Mouse (Mus musculus) forebrain, embryonic 10.5 days (tissue): ENCODE results near the gene Slc29a2. TPM values are rescaled to one million over a fixed set of nuclear protein-coding genes. Genes with fewer than 3 reads are reported as not detected.

Experiments used
- DNase-seq: peaks from one replicate; pipeline ENCODE4 v3.0.0-alpha.2; 2017; ENCODE audit warnings: low spot score; ENCODE audit errors: extremely low spot score
- H3K27ac ChIP-seq: fragments of 300-500 bp; sonication (generic); 2 replicates; pipeline ENCODE4 v1.5.1; 2016; ENCODE audit warnings: mild to moderate bottlenecking
- H3K27me3 ChIP-seq: fragments of 300-500 bp; sonication (generic); 2 replicates; pipeline ENCODE4 v1.6.1; 2016; ENCODE audit warnings: mild to moderate bottlenecking; ENCODE audit not compliant: poor library complexity, severe bottlenecking
- H3K36me3 ChIP-seq: fragments of 300-500 bp; sonication (generic); replicated peaks from 2 replicates; pipeline ENCODE4 v1.6.1; 2016; ENCODE audit warnings: mild to moderate bottlenecking, moderate library complexity
- H3K4me1 ChIP-seq: fragments of 300-500 bp; sonication (generic); 2 replicates; pipeline ENCODE4 v1.6.1; 2016
- H3K4me3 ChIP-seq: fragments of 300-500 bp; sonication (generic); 2 replicates; pipeline ENCODE4 v1.5.1; 2016; ENCODE audit warnings: mild to moderate bottlenecking, moderate library complexity
- H3K9me3 ChIP-seq: fragments of 300-500 bp; sonication (generic); 2 replicates; pipeline ENCODE4 v1.6.1; 2016; ENCODE audit warnings: mild to moderate bottlenecking, moderate library complexity
- WGBS: fragments of 180-500 bp; shearing (Covaris S2); methylation state at CpG from one replicate; pipeline ENCODE4 v1.1.7; 2016; 5-methylcytosine and 5-hydroxymethylcytosine counted together
- polyA plus RNA-seq: library from polyadenylated mRNA; unstranded; fragments of >200 nt; fragmentation: Nextera tagmentation; extraction: Ambion mirVana; gene quantifications from 2 replicates; pipeline ENCODE4 v1.2.1, GENCODE M21; 2016

Slc29a2 gene
- polyA plus RNA-seq, 1 experiment from 2014 or later, result 9.3 TPM

DNA sequence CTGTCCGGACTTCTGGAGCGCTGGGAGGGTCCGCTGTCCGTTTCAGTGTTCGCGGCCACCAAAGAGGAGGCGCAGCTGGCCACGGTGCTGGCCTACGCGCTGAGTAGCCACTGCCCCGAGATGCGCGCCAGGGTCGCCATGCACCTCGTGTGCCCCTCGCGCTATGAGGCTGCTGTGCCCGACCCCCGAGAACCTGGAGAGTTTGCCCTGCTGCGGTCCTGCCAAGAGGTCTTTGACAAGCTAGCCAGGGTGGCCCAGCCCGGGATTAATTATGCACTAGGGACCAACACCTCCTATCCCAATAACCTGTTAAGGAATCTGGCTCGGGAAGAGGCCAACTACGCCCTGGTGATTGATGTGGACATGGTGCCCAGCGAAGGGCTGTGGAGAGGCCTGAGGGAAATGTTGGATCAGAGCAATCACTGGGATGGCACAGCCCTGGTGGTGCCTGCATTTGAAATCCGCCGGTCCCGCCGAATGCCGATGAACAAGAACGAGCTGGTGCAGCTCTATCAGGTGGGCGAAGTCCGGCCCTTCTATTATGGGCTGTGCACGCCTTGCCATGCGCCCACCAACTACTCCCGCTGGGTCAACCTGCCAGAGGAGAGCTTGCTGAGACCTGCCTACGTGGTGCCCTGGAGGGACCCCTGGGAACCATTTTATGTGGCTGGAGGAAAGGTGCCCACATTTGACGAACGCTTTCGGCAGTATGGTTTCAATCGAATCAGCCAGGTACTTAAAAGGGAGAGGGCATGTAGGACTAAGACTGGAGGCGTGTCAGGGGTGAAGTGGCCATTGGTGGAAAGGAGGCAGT, 15.8 kb downstream of the Slc29a2 start:
- peaks cover 11% of the 10 kb centered on the region for H3K27me3 ChIP-seq
- H3K36me3 ChIP-seq, result peaks cover 20% of the 10 kb centered on the region
- WGBS, result 13% methylated on average over 41 of the region's 41 CpGs
- no peak for DNase-seq
- peak overlapping the region; percentile 94 for H3K27ac ChIP-seq
- H3K4me1 ChIP-seq, result peaks cover 57% of the 10 kb centered on the region
- H3K4me3 ChIP-seq, result peak overlapping the region; percentile 92
- H3K9me3 ChIP-seq, result no peaks in the 10 kb centered on the region

DNA sequence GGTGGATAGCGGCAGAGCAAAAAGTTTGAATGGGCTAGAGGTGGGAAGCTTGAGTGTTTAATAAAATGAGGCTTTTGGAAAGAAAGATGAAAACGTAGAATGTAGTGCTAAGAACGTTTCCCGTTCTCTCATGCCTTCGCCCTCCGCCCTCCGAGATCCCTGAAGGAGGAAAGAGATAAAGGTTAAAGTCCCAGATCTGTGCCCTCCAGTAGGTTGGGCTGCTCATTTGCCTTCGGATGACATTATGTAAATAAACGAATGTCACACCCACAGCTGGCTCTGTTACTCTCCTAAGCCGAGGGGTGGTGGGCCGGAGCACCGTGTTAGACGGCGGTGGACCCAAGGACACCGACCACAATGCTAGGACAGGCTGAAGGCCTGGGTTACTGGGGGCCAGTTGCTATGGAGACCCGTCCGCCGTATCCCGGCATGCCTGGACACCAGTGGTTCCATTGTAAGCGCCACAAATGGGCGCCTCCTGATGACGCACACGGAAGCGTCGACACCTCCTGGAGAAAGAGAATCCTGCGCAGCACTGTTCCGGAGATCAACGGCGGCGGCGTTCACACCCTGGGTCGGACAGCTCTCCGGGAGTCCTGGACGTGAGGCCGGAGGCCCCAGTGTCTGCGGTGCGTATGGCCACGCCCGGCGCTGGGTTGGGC, 17.3 kb downstream of the Slc29a2 start, which contains the start of gene Brms1:
Gene Brms1 (plus strand): TSS at position 493 of the 662 bp plus-strand sequence.
- WGBS, result 10% methylated on average over 40 of the region's 40 CpGs
- H3K4me1 ChIP-seq, result peaks cover 56% of the 10 kb centered on the region
- peak within 1 kb of the TSS; percentile 84 for H3K27ac ChIP-seq
- peaks cover 32% of the 10 kb centered on the region for H3K36me3 ChIP-seq
- no peaks in the 10 kb centered on the region for H3K9me3 ChIP-seq
- peaks cover 11% of the 10 kb centered on the region for H3K27me3 ChIP-seq
- DNase-seq, result peak; percentile 94
- peak within 1 kb of the TSS; percentile 92 for H3K4me3 ChIP-seq

DNA sequence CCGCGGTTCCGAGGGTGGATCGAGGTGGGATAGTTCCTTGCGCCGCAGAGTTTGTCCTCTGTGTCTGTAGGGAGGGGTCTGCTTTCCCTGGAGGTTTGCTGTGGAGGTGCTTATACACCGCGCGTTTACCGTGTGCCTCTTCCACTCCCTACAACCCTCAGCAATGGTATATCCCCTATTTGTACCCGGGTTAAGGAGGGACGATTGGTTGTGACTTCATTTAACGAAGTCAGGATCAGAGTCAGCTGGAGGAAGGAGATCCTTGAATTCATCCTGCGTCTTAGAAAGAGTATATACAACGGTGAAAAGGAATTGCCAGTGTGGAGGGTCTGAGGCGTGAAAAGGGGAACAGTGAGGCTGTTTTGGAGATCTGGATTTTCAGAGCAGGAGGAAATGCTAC, 17.9 kb downstream of the Slc29a2 start:
- Histone ChIP-seq H3K9me3 (no peaks in the 10 kb centered on the region), H3K27ac (peak overlapping the region; percentile 84), H3K4me3 (peak overlapping the region; percentile 92), H3K27me3 (peaks cover 11% of the 10 kb centered on the region), H3K4me1 (peaks cover 53% of the 10 kb centered on the region), H3K36me3 (peaks cover 38% of the 10 kb centered on the region)
- 3% methylated on average over 16 of the region's 16 CpGs for WGBS
- no peak for DNase-seq

DNA sequence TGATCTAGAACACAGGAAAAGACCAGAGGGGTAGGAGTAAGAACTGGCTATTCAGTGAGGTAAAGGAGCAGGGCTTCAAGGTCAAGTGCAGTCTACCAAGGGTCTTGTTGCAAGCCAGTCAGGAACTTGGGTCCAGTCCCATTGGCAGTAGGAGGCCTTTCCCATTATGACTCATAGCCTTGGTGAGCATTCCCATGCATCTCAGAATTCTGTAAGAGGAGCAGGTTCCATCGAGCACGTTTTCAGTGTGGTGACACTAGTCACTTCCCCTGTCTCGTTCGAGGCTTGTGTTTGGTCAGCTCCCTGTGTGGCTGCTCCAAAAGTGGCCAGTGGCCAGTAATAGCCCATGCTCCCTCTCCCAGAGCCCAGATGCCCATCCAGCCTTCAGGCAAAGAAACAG, 21.9 kb downstream of the Slc29a2 start:
- H3K4me1 ChIP-seq, result peaks cover 39% of the 10 kb centered on the region
- H3K9me3 ChIP-seq, result no peaks in the 10 kb centered on the region
- DNase-seq, result no peak
- no peak overlapping the region for H3K27ac ChIP-seq
- peaks cover 7% of the 10 kb centered on the region for H3K27me3 ChIP-seq
- 79% methylated on average over 4 of the region's 4 CpGs for WGBS
- peaks cover 71% of the 10 kb centered on the region for H3K36me3 ChIP-seq
- H3K4me3 ChIP-seq, result no peak overlapping the region

DNA sequence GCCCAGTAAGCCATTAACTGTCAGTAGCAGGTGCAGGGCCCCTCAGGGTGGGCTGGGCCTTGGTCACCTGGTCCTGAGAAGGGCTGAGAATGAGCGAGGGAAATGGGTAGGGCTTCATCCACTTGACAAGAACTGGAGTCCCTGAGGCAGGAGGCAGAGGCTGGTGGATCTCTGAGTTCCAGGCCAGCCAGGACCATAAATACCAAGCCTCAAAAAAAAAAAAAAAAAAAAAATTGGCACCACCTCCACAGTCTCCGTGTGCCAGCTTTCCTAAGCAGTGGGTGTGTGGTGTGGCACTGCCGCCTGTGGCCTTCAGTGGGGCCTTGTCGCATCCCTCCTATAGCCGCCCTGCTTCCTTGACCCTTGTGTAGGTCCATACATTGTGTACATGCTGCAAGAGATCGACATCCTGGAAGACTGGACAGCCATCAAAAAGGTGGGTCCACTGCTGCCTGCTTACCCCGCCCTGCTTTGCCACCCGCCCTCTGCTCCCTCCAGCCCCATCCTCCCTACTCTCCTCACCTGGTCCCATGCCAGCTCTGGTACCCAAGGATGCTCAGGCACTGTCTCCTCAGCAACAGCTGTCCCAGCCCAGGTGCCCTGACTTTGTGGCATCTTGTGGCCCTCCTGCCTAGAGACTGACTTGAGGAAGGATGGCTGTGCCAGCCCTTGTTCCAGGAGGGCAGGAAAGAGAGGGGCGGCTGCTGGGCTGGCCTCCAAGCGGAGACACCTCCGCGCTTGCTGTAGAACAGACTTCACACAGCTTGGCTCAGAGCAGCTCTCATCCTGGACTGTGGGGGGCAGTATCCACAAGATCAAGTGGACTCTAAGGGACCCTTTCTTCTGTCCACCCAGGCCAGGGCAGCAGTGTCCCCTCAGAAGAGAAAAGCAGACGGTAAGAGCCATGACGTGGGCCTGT, 24.7 kb downstream of the Slc29a2 start:
- Histone ChIP-seq H3K4me1 (peaks cover 39% of the 10 kb centered on the region), H3K27me3 (peaks cover 35% of the 10 kb centered on the region), H3K9me3 (no peaks in the 10 kb centered on the region), H3K4me3 (no peak overlapping the region), H3K27ac (no peak overlapping the region; the same call in 1 of the 2 replicates), H3K36me3 (peaks cover 63% of the 10 kb centered on the region)
- no peak for DNase-seq
- 86% methylated on average over 14 of the region's 14 CpGs for WGBS

DNA sequence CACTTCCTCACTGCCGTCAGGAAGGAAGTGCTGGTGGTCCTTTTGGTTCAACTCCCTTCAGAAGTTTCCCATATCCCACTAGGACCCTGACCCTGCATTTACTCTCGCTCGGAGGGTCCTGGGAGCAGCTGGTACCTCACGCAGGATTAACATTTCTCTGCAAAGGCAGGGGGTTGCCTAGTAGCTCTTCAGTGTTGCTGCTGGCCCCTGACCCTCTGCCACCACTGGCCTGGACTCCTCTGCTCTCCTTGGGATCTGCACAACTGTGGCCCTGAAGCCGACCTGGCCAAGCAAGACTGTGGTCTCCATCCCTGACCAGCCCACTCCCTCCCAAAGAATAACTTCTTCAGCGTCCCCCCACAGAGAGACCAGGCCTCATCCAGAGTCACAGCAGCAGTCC, 25.7 kb downstream of the Slc29a2 start:
- DNase-seq, result no peak
- 72% methylated on average over 6 of the region's 6 CpGs for WGBS
- peaks cover 53% of the 10 kb centered on the region for H3K36me3 ChIP-seq
- H3K27me3 ChIP-seq, result peaks cover 42% of the 10 kb centered on the region
- no peak overlapping the region for H3K27ac ChIP-seq
- H3K4me3 ChIP-seq, result no peak overlapping the region
- peaks cover 43% of the 10 kb centered on the region for H3K4me1 ChIP-seq
- no peaks in the 10 kb centered on the region for H3K9me3 ChIP-seq

DNA sequence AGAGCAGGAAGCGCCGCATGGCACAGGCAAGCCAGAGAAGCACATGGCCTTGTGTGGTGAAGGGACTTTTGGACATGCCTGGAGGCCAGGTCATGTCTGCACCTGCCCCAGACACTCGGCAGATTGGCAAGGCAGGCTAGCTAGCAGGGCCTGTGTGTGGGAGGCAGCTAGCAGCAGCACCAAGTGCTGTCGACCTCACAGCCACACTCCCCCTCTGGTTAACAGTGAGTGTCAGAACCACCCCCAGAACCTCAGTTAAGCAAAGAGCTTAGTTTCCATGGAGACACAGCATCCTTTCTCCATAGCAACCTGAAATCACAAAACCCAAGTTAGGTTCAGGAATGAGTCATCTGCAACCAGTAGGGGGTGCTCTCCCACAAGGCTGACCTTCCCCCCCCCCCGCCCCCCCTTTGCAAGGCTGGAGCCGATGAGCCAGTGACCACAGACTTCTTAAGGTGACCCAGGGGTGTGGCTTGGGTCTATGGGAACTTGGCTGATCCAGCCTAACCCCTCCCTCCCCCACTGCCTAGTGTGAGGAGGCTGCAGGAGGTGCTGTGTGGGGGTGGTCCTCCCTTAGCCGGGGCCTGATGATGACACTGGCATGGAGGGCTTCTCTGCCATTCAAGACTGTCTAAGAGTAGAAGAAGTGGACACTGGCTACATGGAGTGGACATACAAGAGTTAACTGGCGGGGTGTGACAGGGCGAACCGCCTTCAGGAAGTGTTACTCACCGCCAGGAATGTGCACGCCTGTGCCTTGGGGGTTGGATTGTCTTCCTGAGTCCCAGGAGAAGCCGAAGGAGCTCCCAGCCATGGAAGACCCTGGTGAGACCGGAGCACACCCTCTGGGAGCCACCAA, 26.6 kb downstream of the Slc29a2 start, which contains the start of gene Rin1:
Gene Rin1 (plus strand): TSS at position 435 of the 859 bp plus-strand sequence.
- peak; percentile 66 for DNase-seq
- peak within 1 kb of the TSS; percentile 37 for H3K4me3 ChIP-seq
- peaks cover 46% of the 10 kb centered on the region for H3K36me3 ChIP-seq
- WGBS, result 15% methylated on average over 14 of the region's 14 CpGs
- H3K27me3 ChIP-seq, result peaks cover 46% of the 10 kb centered on the region
- H3K9me3 ChIP-seq, result no peaks in the 10 kb centered on the region
- H3K27ac ChIP-seq, result peak within 1 kb of the TSS; percentile 69
- peaks cover 43% of the 10 kb centered on the region for H3K4me1 ChIP-seq

DNA sequence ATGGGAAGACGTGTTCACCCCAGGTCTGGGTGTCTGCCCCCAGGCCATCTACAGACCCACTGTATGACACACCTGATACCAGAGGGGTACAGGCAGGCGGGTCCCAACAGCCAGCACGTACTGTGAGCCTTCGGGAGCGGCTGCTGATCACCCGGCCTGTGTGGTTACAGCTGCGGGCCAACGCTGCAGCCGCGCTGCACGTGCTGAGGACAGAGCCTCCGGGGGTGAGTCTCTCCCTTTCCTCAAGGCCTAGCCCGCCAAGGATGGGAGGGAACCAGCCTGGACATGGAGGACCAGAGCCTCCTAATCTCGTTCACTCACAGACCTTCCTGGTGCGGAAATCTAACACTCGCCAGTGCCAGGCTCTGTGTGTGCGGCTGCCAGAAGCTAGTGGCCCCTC, 27.4 kb downstream of the Slc29a2 start:
- H3K4me1 ChIP-seq, result peaks cover 44% of the 10 kb centered on the region
- peak overlapping the region; percentile 69 for H3K27ac ChIP-seq
- WGBS, result 8% methylated on average over 17 of the region's 17 CpGs
- no peaks in the 10 kb centered on the region for H3K9me3 ChIP-seq
- peak overlapping the region; percentile 37 for H3K4me3 ChIP-seq
- no peak for DNase-seq
- peaks cover 39% of the 10 kb centered on the region for H3K36me3 ChIP-seq
- H3K27me3 ChIP-seq, result peaks cover 46% of the 10 kb centered on the region

DNA sequence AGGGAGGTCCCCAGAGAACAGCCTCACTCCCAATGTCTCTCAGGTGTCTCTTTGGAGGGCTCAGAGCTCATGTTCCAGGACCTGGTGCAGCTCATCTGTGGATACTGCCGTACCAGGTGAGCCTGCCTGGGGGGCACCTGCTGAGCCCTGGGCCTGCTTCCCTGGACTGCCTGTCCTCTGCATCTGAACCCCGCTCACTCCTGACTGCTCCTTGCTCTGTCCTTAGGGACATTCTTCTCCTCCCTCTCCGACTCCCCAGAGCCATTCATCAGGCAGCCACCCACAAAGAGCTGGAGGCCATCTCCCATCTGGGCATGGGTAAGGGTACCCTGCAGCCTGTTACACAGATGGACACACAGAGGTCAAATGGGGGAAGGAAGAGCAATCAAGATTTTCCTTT, 27.9 kb downstream of the Slc29a2 start:
- Histone ChIP-seq H3K27me3 (peaks cover 46% of the 10 kb centered on the region), H3K9me3 (no peaks in the 10 kb centered on the region), H3K4me1 (peaks cover 49% of the 10 kb centered on the region), H3K4me3 (peak overlapping the region; percentile 37), H3K36me3 (peaks cover 34% of the 10 kb centered on the region), H3K27ac (peak overlapping the region; percentile 69)
- no peak for DNase-seq
- 30% methylated on average over 3 of the region's 3 CpGs for WGBS

DNA sequence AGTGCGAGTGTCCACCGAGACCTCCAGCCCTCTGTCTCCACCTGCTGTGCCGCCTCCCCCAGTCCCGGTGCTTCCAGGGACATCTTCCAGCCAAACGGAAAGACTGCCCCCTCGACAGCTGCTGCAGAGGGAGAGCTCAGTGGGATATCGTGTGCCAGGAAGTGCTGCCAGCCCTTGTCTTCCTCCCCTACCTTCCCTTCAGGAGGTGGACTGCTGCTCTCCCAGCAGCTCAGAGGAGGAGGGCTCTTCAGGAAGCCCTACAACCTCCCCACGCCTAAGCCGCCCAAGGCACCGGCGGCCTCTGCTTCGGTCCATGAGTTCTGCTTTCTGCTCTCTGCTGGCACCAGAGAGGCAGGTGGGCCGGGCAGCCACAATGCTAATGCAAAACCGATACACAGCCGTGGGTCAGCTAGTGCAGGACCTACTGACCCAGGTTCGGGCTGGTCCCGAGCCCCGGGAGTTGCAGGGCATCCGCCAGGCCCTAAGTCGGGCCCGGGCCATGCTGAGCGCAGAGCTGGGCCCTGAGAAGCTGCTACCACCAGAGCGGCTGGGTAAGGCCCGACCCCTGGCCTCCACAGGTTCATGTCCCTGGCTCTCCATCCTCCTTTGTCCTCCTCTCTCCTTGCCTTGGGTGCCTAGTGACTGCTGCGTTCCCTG, 28.6 kb downstream of the Slc29a2 start:
- Histone ChIP-seq H3K4me1 (peaks cover 55% of the 10 kb centered on the region), H3K4me3 (peak overlapping the region; percentile 15; the same call in 1 of the 2 replicates), H3K27ac (peak overlapping the region; percentile 40; the same call in 1 of the 2 replicates), H3K9me3 (no peaks in the 10 kb centered on the region), H3K36me3 (peaks cover 26% of the 10 kb centered on the region), H3K27me3 (peaks cover 46% of the 10 kb centered on the region)
- DNase-seq, result no peak
- 32% methylated on average over 25 of the region's 25 CpGs for WGBS

DNA sequence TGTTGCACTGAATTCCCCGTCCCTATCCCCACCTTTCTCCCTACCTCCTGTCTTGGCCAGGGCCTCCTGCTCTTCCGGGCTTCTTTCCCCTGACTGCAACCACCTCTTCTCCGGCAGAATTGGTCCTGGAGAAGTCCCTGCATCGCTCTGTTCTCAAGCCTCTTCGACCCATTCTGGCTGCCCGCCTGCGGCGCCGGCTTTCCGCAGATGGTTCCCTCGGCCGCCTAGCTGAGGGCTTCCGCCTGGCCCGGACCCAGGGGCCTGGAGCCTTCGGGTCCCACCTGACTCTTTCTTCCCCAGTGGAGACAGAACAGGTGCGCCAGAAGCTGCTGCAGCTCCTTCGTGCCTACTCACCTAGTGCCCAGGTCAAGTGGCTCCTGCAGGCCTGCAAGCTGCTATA, 29.2 kb downstream of the Slc29a2 start:
- Histone ChIP-seq H3K27me3 (peaks cover 49% of the 10 kb centered on the region), H3K4me3 (no peak overlapping the region)

More for the DNA sequence above, 29.2 kb downstream of the Slc29a2 start:
- 0 out of 2 replicates have a peak overlapping the region, but pooled peaks have one; percentile 40 for H3K27ac ChIP-seq
- peaks cover 21% of the 10 kb centered on the region for H3K36me3 ChIP-seq
- H3K4me1 ChIP-seq, result peaks cover 58% of the 10 kb centered on the region
- DNase-seq, result no peak
- 59% methylated on average over 17 of the region's 17 CpGs for WGBS
- H3K9me3 ChIP-seq, result no peaks in the 10 kb centered on the region
